Mouse (Mus musculus) retina, embryonic 14.5 days (tissue): Measurements from ENCODE around the gene Gm47959.
A peak's percentile ranks its signal among the peaks of the same experiment; 100 is the strongest.
"Not testable (repeated sequence)": the region's sequence is repeated elsewhere in the genome, so short reads cannot be mapped to it uniquely, and the experiment has no call there.

Experiments
- DNase-seq: peaks from one replicate; pipeline ENCODE4 v3.0.0-alpha.2; 2015; ENCODE audit warnings: low spot score

Gm47959 gene

DNA sequence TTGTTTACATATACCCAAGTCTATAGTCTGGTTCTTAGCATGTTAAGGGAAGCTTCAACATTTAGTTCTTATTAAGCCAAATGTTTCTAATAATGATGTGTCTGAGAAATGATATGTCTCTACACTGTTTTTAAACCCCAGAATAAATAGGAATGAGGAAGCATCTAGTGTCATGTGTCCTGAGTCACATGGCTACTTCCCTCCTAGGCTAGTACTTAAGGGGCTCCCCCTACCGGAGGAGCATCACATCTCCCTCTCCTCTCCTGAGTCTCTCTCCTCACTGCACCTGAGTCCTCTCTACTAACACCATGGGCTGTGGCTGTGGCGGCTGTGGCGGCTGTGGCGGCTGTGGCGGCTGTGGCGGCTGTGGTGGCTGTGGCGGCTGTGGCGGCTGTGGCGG is at the start of gene Gm47959:
TSS of gene Gm47959 (plus strand) at position 243 of the 400 bp plus-strand sequence.
- DNase-seq, result not testable (repeated sequence)

DNA sequence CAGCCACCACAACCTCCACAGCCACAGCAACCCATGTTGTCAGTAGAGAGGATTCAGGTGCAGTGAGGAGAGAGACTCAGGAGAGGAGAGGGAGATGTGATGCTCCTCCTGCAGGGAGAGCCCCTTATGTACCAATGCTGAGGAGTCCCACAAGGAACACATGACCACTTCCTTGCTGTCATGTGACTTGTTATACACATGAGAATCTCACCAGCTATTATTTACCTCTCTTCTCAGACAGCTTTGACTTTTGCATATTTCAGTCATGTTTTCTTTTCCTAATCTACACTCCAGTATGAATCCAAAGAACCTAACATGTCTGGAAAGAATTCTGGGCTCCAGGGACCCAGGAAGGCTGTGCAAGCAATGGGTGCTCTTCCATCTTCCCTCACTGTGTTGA is 44.4 kb upstream of the Gm47959 start, which contains the start of gene Gm7544:
TSS of gene Gm7544 (minus strand) at position 101 of the 400 bp plus-strand sequence.
- DNase-seq, result not testable (repeated sequence)

DNA sequence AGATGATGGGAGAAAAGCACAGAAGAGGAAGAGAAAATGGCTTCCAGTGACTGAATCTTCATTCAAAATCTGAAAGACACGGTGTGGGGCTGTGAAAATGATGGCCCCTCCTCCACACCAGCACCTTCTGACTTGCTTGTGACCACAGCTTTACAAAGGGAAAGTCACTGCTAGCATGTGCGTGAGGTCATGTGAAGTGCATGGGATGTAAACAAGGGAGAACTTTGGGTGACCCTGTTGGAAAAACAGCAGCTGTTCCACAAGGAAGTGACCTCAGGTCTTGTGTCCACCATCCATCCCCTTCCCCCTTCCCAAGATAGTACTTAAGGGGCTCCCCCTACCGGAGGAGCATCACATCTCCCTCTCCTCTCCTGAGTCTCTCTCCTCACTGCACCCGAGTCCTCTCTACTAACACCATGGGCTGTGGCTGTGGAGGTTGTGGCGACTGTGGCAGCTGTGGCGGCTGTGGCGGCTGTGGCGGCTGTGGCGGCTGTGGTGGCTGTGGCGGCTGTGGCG is 40.4 kb upstream of the Gm47959 start, which contains the start of gene Gm47955:
TSS of gene Gm47955 (plus strand) at position 417 of the 516 bp plus-strand sequence.
- DNase-seq, result no peak

DNA sequence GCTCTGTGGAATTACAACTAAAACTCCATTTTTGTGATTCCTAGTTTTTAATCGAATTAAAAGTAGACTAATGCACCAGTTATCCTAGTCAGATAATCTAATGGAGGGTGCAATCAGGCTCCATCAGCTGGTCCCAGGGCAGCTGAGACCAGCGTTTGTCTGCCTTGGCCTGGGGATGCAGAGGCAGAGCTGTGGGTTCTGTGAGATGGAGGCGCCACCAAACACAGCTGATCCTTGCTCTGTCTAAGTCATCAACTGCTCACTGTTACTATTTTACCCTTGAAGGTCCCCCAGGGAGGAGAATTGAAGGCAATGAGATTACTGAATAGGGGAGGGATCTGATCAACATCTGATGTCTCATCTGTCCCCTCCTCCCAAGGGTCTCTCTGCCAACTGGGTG is 33.9 kb upstream of the Gm47959 start:
- DNase-seq, result no peak

DNA sequence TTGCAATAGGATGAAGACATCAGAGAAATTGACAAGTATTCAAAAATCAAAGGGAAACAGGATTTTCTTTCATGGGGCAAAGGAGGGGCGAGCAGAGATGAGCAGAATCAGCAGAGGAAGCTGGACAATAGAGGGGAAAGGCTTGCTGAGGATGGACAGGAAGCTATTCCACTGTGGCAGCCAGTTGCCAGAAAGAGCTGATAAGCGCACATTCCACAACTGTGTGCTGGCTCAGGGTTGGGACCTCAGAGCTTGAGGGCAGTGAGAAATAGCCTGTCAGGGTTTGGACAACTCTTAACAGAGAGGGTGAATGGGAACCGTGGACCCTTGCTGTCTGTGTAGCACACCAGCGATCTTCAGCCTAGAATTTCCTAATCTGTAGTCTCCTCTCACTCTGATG is 28.3 kb upstream of the Gm47959 start:
- DNase-seq, result no peak

DNA sequence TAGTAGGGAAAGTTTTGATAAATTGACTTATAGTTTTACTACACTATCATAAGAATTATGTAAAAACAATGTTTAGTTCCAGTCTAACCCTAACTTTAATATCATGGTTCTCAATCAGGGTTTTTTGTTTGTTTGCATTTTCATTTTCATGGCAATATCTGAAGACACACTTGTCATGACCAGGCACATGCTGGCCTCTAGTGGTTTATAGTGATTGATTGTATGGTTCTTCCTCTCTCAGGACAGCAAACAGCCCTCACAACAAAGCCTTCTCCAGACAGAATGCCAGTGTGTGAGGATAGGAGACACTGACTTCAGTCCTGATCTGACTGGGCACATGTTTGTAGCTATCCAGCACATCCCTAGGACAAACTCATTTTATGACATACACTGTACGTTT is 27.1 kb upstream of the Gm47959 start:
- no peak for DNase-seq

DNA sequence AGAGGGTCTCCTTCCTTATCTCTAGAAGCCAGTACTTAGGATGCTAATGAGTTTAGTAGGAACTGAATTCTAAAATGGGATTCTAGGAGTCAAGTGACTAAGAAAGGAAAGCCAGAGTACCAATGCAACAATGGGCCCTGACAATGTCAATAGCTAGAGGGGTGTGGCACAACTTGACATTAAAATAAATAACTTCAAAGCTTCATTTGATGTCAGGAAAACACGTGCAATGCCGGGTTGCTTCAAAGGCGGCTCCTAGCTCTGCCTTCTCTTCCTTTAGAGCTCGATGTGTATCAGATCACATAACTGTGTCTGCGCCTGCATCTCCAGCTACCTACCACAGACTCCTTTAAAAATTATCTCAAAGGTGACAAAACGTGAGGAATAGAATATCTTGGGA is 26.4 kb upstream of the Gm47959 start:
- no peak for DNase-seq

DNA sequence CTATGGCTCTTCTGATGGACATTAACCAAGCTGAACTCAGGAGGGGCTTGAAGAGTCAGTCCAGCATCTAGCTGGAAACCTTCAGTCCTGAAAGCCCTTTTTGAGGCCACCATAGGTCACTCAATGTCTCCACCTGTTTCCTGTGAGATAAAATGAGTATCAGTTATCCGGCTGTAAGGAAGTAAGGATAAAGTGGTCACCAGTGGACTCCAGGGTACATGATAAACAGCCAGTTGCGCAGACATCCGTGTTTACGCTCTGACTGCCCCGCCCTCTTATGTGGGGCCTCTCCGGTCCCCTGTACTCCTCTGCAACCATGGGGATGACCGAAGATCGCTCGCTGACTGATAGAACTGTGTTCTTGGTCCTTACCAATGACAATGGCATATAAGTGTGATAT is 26.0 kb upstream of the Gm47959 start:
- no peak for DNase-seq

DNA sequence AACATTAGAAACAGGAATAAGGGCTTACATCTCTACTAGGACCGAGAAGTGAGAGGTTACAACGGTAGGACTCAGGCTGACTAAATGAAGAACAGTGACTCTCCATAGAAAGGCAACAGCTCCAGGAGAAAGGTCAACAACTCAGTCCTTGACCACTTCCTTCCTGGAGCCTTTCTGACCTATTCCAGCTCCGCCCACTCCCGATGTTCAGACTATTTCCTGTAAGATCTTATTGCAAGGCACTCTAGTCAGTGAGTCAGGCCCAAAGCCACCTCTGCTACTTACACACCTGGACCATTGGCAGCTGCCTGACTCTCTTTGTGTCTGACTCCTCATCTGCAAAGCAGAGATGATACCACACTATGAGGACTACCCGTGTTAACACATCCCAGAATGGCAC is 24.6 kb upstream of the Gm47959 start:
- no peak for DNase-seq

DNA sequence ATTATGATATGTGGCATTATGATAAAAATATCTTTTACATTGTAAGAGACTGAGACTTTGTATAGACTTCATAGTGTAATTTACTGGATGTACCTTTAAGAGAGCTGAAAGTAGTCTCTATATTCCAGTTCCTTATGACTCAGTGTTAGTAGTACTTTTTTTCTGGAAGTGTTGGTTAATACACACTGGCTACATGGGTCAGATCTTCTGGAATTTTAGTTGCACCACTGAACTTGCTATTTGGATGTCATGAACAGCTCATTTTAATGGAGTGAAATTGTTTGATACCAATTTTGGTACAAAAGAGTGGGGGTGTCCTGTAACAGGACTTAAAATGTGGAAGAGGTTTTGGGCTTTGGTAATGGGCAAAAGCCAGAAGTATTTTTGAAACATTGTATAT is 22.5 kb upstream of the Gm47959 start:
- no peak for DNase-seq

DNA sequence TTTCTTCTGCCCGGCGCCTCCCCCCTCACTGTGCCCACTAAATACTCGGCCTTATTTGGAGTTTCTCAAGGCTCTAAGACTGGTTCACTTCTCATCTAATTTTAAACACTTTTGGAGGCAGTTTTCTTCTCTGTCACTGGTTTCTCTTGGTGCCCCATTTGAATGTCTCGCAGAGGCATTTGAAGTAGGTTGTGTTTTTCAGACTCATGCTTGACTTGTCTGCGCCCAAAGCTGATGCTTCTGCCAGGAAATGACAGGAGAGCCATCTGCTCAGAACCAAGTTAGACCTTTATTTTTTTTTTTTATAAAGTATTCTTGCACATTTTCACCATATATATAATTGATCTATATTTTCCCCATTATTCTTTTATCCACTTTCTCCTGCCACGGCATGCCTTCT is 13.6 kb upstream of the Gm47959 start:
- DNase-seq, result no peak

DNA sequence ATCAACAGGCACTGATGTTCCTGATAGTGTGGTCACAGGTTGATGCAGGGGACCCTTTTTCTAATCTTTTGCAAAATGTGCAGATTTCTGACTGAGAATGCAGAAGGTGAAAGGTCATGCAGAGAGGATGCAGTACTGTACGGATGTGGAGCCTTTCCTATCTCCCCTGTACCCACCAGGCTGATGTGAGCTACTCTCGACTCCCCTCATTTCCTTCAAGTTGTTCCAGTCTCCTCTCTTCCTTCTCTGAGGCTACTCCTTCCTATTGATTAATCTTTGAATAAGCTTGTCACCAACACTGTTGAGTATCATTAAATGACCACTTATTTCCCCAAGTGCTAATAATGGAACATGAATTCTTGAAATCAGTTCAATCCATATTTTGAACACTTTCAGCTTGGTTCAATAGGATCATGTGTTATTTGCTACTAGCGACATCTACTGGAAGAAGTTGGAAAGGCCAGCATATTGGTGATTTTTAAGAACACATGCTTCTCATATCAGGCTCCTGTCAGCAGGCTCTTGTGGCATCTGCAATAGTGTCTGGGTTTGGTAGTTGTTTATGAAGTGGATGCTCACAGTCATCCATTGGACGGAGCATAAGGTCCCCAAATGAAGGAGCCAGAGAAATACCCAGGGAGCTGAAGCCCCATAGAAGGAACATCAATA is 12.7 kb upstream of the Gm47959 start:
- DNase-seq, result peak; percentile 85

DNA sequence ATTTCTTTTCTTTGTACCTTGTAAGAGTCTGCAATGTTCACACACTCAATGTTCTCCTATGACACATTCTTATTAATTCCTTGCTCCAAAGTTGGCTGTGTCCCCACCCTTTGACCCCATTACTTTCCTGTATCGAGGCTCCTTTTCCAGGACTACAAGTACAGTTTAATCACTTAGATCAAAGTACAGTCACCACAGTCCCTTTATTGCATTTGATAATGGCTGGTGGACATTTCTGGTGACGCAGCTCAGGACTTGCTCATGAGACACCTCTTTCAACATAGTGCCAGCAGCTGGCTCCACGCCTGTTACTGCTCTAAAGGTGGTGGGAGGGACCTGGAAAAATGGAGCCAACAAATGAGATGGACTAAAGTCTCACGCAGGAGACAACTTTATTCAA is 9.3 kb upstream of the Gm47959 start:
- no peak for DNase-seq

DNA sequence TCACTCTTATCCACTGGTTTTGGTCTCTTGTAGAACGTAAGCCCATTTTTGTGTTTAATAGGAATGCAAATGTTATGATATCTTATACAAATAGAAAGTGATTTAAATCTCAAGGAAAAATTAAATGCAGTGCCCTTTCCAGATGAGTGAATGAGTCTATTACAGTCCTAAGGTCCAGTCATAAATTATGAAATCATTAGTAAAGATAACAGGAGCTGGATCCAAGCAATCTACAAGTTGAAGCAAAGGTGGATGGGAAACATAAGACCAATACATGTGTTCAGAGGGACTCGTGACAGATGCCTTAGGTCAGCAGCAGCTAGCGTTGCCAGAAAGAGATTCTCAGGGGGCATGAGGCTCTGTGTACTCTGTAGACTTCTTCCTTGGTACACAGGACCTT is 8.8 kb upstream of the Gm47959 start:
- no peak for DNase-seq

DNA sequence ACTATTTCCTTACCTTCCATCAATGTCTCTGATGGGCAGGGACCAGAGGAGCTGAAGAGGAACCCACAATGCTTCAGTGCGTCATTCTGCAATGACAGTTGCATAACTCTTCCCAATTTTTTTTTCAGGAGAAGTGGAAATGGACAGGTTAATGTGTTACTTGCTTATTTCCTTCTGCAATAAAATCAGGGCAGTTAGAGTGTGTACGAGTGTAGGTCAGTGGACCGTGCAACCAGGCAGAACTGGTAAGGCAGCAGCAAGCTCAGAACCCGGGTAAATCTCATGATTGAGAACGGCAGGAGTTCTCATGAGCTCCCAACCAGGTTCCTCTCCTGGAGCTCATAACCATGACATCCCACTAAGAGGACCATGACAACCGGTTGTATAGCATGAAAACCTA is 8.3 kb upstream of the Gm47959 start:
- no peak for DNase-seq

DNA sequence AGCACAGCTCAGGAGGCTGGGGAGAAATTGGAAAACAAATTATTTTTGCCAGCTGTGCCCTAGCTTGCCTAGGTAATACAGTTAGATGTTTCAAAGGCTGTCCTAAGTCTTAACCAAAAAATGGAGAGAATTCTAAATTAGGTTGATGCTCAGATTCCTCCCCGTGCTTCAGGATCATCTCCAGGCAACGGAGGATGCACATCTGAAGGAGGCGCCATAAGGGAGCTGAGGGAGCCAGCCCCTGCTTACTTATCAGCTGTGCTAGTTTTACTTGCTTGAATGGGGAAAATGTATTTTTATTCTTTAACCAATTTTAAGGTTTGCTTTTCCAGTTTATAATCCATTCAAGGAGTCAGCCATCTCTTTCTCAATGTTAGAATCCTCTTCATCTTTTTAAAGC is 6.4 kb upstream of the Gm47959 start:
- no peak for DNase-seq

DNA sequence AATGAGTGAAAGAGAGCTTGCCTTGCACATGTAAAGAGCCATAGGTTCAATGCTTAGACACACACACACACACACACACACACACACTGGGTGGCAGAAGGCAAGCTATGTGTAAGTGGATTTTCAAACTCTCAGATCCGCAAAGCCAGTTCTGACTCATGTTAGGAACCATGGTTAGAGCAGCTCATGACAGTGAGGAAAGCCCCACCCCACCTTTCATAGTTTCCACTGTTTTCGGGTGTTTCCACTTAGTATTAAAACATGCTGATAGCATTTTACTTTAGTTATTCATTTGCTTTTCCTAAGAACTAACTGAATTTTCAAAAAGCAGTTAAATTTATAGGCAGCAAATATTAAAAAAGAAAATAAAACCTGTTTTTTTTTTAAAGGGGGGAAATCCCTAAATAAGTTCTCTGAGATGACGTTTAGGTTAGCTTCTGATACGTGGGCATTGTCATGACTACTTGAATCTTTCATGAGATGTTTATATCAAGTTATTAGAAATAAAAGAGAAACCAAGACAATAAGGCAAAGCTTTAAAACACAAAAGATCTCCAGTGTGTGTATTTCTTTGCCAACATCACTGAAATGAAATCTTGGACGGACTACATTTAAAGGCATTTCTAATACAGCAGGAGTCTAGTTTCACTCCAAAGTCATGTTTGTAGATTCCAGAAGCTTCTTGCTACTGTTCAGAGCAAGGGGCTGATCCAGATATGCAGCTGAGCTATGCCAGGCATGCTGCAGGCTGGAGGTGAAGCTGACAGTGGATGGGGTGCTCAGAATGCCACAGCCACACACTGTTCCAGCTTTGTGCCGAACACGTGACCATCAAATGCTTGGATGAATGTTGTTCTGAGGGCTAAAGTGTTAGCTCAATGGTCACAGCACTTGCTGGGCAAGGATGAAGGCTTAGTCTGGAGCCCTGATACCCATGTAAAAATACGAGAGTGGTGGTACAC is 6.2 kb downstream of the Gm47959 start:
- DNase-seq, result no peak

DNA sequence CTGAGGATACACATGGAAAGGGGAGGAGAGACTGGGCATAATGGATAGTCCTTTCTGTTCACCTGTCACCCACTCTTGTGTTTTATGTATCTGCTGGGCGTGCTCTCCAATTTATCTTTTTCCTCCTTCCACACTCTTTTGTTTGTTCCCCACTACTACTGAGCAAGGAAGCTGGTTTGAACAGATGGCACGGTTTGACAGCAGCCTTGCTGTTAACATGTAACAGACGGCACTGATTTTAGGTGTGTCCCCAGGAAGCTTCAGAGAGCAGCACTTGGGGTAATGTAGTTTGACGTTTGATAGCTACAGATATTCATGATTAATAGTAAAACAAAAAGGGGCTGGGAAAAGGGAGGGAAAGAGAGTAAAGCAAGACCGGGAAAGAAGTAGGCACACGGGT is 7.1 kb downstream of the Gm47959 start:
- DNase-seq, result no peak

DNA sequence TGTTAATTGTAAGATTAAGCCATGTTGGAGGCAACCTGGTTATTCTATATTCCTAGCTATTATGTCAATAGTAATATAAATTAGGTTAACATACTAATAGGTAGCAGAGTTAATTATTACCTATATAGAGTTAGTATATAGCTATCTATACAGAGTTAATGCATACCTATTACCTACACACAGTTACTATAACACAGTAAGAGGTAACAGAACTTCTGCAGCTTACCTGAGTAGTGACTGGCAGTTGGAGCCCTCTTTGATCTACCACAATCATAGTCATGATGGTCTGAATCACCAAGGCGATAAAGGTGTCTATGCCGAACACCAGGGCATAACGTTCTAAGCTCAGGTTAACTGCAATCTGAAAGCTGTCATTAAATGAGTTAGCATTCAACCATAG is 14.1 kb downstream of the Gm47959 start:
- no peak for DNase-seq

DNA sequence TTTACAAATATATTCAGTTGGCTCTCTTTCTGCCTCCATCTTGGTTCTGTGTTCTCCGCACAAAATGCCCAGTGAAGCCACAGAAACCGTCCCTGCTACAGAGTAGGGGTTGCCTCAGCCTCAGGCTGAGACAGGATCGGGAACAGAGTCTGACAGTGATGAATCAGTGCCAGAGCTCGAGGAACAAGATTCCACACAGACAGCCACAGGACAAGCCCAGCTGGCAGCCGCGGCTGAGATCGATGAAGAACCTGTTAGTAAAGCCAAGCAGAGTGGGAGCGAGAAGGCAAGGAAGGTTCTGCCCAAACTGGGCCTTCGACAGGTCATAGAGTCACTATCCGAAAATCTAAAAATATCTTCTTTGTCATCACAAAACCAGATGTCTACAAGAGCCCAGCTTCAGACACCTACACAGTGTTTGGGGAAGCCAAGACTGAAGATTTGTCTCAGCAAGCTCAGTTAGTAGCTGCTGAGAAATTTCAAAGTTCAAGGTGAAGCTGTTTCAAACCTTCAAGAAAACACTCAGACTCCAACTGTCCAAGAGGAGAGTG is 15.1 kb downstream of the Gm47959 start:
- DNase-seq, result no peak

DNA sequence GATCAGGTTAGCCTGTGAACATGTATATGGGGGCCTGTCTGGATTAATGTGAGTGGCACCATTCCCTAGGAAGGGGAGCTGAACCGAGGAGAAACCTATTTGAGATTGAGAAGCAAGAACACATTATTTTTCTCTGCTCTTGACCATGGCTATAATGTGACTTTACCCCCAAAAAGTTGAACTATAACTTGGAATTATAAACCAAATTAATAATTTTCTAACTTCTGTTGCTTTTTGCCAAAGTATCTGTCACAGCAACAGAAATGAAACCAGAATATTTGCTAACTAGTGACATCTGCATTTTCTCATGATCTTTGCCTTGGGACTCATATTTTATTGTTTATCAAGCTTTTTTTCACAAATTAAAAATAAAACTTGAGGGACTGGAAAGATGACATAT is 16.2 kb downstream of the Gm47959 start:
- DNase-seq, result no peak

DNA sequence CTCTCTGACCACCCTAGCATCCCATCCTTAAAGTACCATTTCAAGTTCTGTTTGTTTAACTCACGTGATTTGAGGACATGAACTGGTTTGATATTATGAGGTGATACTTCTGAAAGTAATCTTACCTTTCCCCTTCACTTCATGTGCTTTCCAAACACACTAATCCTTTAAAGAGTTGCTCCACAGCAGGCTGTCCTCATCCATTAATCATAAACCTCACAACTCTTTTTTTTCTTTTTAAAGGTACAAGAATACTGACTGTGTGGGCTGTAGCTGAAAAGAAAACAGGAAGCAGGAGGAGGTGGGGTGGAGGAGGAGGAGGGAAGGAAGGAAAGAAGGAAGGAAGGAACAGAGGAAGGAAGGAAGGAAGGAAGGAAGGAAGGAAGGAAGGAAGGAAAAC is 31.6 kb downstream of the Gm47959 start:
- no peak for DNase-seq

DNA sequence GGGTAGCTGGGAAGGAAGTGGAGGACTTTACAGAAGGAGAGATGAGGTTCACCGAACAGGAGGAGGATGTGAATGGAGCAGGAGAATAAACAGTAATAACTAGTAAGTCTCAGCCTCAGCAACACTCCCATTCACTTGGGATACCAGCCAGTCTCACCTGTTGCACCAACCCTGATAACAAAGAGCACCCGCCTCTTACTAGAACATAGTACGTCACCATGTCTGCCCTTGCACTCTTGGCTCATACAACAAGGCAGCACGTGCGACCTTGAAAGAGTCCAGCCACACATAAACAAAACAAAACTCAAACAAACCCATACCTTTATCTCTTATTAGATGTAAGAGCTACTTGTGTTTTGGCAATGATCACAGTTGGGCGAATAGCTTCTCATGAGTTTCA is 32.2 kb downstream of the Gm47959 start:
- no peak for DNase-seq
